ENCODE assay signal across 8 mouse cellular contexts in the genomic region with DNA sequence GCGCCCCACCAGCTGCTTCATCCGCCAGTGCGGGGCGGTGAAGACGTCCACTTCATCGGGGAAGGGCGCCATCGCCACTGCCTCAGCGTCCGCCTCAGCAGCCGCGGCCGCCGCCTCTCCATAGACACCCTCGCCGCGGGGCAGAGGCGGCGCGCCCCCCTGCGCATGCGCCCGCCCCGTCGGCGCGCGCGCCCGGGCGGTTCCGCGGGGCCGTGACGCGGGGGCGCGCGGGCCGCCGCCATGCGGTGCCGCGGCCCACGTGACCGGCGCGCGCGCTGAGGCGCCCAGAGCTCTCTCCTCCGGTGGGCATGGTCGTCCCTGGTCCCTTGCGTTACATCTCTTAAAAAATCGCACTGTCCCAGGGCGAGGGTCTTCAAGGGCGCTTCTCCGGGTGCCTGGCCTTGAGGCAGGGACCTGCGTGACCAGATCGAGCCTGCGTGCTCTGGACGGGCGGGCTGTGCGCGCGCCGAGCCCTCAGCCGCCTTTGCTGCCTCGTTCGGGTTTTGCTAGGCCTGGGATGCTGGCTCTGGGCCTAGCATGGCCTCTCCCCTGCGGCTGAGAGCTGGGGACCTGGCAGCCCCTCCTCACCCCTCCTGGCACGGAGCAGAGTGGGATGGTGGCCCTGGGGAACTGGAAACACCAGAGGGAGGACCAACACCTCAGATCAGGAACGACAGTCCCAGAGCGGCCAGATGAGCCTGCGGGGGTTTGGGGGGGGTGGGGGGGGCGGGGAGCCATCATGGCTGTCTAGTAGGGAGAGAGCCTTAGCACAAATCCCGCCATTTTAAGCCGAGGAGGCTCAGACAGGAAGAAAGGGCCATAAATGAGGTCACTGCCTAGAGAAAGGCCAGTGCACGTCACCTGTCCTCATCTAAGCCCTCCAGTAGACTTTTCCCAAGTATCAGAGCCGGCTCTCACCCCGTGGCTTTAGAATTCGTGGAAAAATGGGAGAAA. TPM values are rescaled to one million over a fixed set of nuclear protein-coding genes. Genes with fewer than 3 reads are reported as not detected.
DNase-seq lines count a peak whose midpoint lies in the region; ATAC-seq and TF ChIP-seq lines count a peak whose summit lies in the region.

No protein-coding gene starts in this region.

- no peaks in the 10 kb centered on the region for H3K9me3 ChIP-seq in ES-Bruce4 (replicated peaks; ENCODE audit: control insufficient read depth, insufficient read depth, low read length, poor library complexity, severe bottlenecking)
- no peaks in the 10 kb centered on the region for H3K9me3 ChIP-seq in forebrain, embryonic 13.5 days (replicated peaks)

- TF ChIP-seq EP300 in ES-Bruce4 (IDR thresholded peaks at IDR 0.05; ENCODE audit: insufficient read depth, low read depth, low read length): no peak

- peak overlapping the region; percentile 65 for H3K4me2 ChIP-seq in forebrain, embryonic 13.5 days

- H3K36me3 ChIP-seq in ES-Bruce4 (ENCODE audit: control insufficient read depth, insufficient read depth, low read length, poor library complexity, severe bottlenecking): no peaks in the 10 kb centered on the region
- H3K36me3 ChIP-seq in forebrain, embryonic 13.5 days (ENCODE audit: poor library complexity, severe bottlenecking): no peaks in the 10 kb centered on the region

- H3K4me1 ChIP-seq in ES-Bruce4 (ENCODE audit: control insufficient read depth, insufficient read depth, low read length): no peaks in the 10 kb centered on the region
- peaks cover 21% of the 10 kb centered on the region for H3K4me1 ChIP-seq in forebrain, embryonic 13.5 days
- peaks cover 10% of the 10 kb centered on the region for H3K4me1 ChIP-seq in lung, adult 2 months (ENCODE audit: control insufficient read depth, insufficient read depth, low read length)

- intact Hi-C loops in heart, postnatal 10 days (cut with DNase I): loop anchor here (2.0 to 10.0 kb wide), 2 partner anchors 27 to 547 kb away; a partner anchor contains a TSS

- DNase-seq in c-Kit-positive CD71-positive TER-119-positive erythroid progenitor cells, embryonic 14.5 days (ENCODE audit: low spot score): peak; percentile 70
- peak; percentile 83 to 86 for DNase-seq in heart, postnatal 10 days
- DNase-seq in layer of hippocampus, adult 18-20 months (ENCODE audit: low spot score in 2 of 2): peak; percentile 65 to 83
- peak; percentile 83 for DNase-seq in lung, adult 2 months
- DNase-seq in testis, postnatal 14 days (ENCODE audit: low spot score): peak; percentile 85

- no peak for TF ChIP-seq CTCF in ES-Bruce4 (IDR thresholded peaks at IDR 0.05; ENCODE audit: low read depth, low read length)
- TF ChIP-seq CTCF in lung, adult 2 months (IDR thresholded peaks at IDR 0.05; ENCODE audit: insufficient read depth, low read length): no peak

- H3K9ac ChIP-seq in ES-Bruce4 (ENCODE audit: low read depth, poor library complexity, severe bottlenecking): peak overlapping the region; percentile 86
- peak overlapping the region; percentile 88 for H3K9ac ChIP-seq in forebrain, embryonic 13.5 days

- peak overlapping the region; percentile 88 for H3K27ac ChIP-seq in ES-Bruce4 (ENCODE audit: insufficient read depth, low read length)
- H3K27ac ChIP-seq in forebrain, embryonic 13.5 days: peak overlapping the region; percentile 97

- H3K4me3 ChIP-seq in ES-Bruce4 (ENCODE audit: low read depth, low read length): peak overlapping the region; percentile 96
- peak overlapping the region; percentile 81 for H3K4me3 ChIP-seq in forebrain, embryonic 13.5 days
- H3K4me3 ChIP-seq in lung, adult 2 months (replicated peaks; ENCODE audit: extremely low read depth, low read depth, low read length): peak overlapping the region; percentile 100

- ATAC-seq in forebrain, embryonic 13.5 days: peak; percentile 94
- ATAC-seq in neutrophil, adult 5-6 weeks (ENCODE audit: extremely low read depth, insufficient number of reproducible peaks, low FRiP score, poor library complexity, severe bottlenecking): peak; percentile 32

- WGBS in forebrain, embryonic 13.5 days: 4% methylated on average over 70 of the region's 82 CpGs
- 4% methylated on average over 82 of the region's 82 CpGs for WGBS in lung, adult 2 months

- TF ChIP-seq POLR2A in ES-Bruce4 (IDR thresholded peaks at IDR 0.05; ENCODE audit: insufficient read depth, low read length): no peak
- peak; percentile 91 for TF ChIP-seq POLR2A in lung, adult 2 months (IDR thresholded peaks at IDR 0.05; ENCODE audit: borderline replicate concordance, extremely low read depth, low read depth, low read length)

- no peaks in the 10 kb centered on the region for H3K27me3 ChIP-seq in ES-Bruce4 (ENCODE audit: control insufficient read depth, insufficient read depth, low read length, poor library complexity, severe bottlenecking)
- no peaks in the 10 kb centered on the region for H3K27me3 ChIP-seq in forebrain, embryonic 13.5 days

RNA-seq across cellular contexts. Expression of a gene that starts 36.4 kb away (rescaled TPM):
- 2.2 and 6.2 TPM in 2 replicates for polyA plus RNA-seq in ES-Bruce4 (2011; ENCODE audit: insufficient read depth, insufficient read length, low read depth, missing spikeins)
- not detected in 2 replicates for polyA plus RNA-seq in forebrain, embryonic 13.5 days (2015; fragmentation: Nextera tagmentation; extraction: Ambion mirVana)
- total RNA-seq in heart, postnatal 10 days (2021): under 1 TPM; 0.96 to 0.99 TPM
- total RNA-seq in layer of hippocampus, adult 18-20 months (2021): under 1 TPM in 1 of 2 experiments, not detected in 1; 0.25 TPM
- 8.4 and 8.8 TPM in 2 replicates for polyA plus RNA-seq in lung, adult 2 months (2012; rRNA removed)
- total RNA-seq in neutrophil, adult 5-6 weeks (2017): 122 and 131 TPM in 2 replicates

RNA-seq across cellular contexts. Expression of a gene that starts 39.2 kb away (rescaled TPM):
- 89.0 and 98.2 TPM in 2 replicates for polyA plus RNA-seq in ES-Bruce4 (2011; ENCODE audit: insufficient read depth, insufficient read length, low read depth, missing spikeins)
- 64.5 and 69.8 TPM in 2 replicates for polyA plus RNA-seq in forebrain, embryonic 13.5 days (2015; fragmentation: Nextera tagmentation; extraction: Ambion mirVana)
- 10 to 100 TPM; 32.0 to 37.0 TPM for total RNA-seq in heart, postnatal 10 days (2021)
- total RNA-seq in layer of hippocampus, adult 18-20 months (2021): 10 to 100 TPM; 89.3 to 91.2 TPM
- 20.3 and 31.4 TPM in 2 replicates for polyA plus RNA-seq in lung, adult 2 months (2012; rRNA removed)
- 724 and 727 TPM in 2 replicates for total RNA-seq in neutrophil, adult 5-6 weeks (2017)

Comparison
In these comparisons a context has a peak if more than half of its experiments do, and no peak if none do; other contexts are left out.
1. Peak in every context shown above with its lines: DNase-seq, ATAC-seq, H3K4me3 ChIP-seq and H3K27ac ChIP-seq.
2. RNA of a gene that starts 36.4 kb away (total RNA-seq): 122 to 131 TPM in neutrophil, adult 5-6 weeks; 0.96 to 0.99 TPM in heart, postnatal 10 days and 0.25 TPM in layer of hippocampus, adult 18-20 months; every median in the first group is over 10 times any median in the second.